Mouse (Mus musculus) left cerebral cortex, postnatal 14 days (tissue): ENCODE results near the gene H2-M10.5. TPM values are rescaled to one million over a fixed set of nuclear protein-coding genes. Genes with fewer than 3 reads are reported as not detected.
"Not testable (repeated sequence)": the region's sequence is repeated elsewhere in the genome, so short reads cannot be mapped to it uniquely, and the experiment has no call there.

ENCODE experiments used
- DNase-seq, 2 experiments: peaks; one replicate each; pipeline ENCODE4 v3.0.0; 2021 to 2022; ENCODE audit warnings: low spot score in 2 of 2, mixed read lengths in 1 of 2
- intact Hi-C: fragments of 180-260 bp; cut with DNase I; formaldehyde crosslinking; loops from one replicate; pipeline ENCODE4 v1.15.1; 2025
- long read RNA-seq, 2 experiments: library from polyadenylated mRNA; stranded (forward); transcript quantifications; one replicate each; pipeline ENCODE4 v2.0.0; 2021
- total RNA-seq, 2 experiments: library from RNA; stranded (reverse); gene quantifications; 2 replicates each; pipeline ENCODE4 v1.2.3; 2021

H2-M10.5 gene
- total RNA-seq, result not detected
- long read RNA-seq, experiment 1, result 0 reads
- long read RNA-seq, experiment 2, result 0 reads

- intact Hi-C loops, DNase-seq: not testable (repeated sequence)
Measured at GRCm38 (mm10) chr17:36772610-36773009, at the start of gene H2-M10.5. H2-M10.5 (plus strand) TSS chr17:36772910.

- peak; percentile 22 to 38 for DNase-seq
- intact Hi-C loops, result loop anchor here (2.0 to 5.0 kb wide), 2 partner anchors 369 to 417 kb away; no protein-coding TSS in a partner anchor
Measured at GRCm38 (mm10) chr17:36726046-36726445, 46.7 kb upstream of the H2-M10.5 start.

GRCm38 (mm10) chr17:36763816-36764215, 8.9 kb upstream of the H2-M10.5 start:
- intact Hi-C loops, result no loop called here
- DNase-seq, result no peak

- peak; percentile 65 to 79 for DNase-seq
- intact Hi-C loops, result not testable (repeated sequence)
Measured at GRCm38 (mm10) chr17:36764244-36764643, 8.5 kb upstream of the H2-M10.5 start.

- DNase-seq, result not testable (repeated sequence)
- intact Hi-C loops, result loop anchor here (5.0 kb wide), 1 partner anchor 383 kb away; no protein-coding TSS in a partner anchor
Measured at GRCm38 (mm10) chr17:36765403-36765802, 7.3 kb upstream of the H2-M10.5 start.

GRCm38 (mm10) chr17:36781533-36781932, 8.8 kb downstream of the H2-M10.5 start:
- intact Hi-C loops, result no loop called here
- DNase-seq, result no peak

- intact Hi-C loops, result not testable (repeated sequence)
- DNase-seq, result peak; percentile 45 to 57
Measured at GRCm38 (mm10) chr17:36786483-36786886, 13.8 kb downstream of the H2-M10.5 start.

GRCm38 (mm10) chr17:36788351-36788750, 15.6 kb downstream of the H2-M10.5 start:
- DNase-seq, result no peak
- intact Hi-C loops, result loop anchor here (2.0 kb wide), 2 partner anchors 36 to 434 kb away; no protein-coding TSS in a partner anchor

- intact Hi-C loops, result loop anchor here (2.0 kb wide), 2 partner anchors 36 to 434 kb away; no protein-coding TSS in a partner anchor
- peak; percentile 90 to 94 for DNase-seq
Measured at GRCm38 (mm10) chr17:36788801-36789200, 16.1 kb downstream of the H2-M10.5 start.

GRCm38 (mm10) chr17:36799493-36799892, 26.8 kb downstream of the H2-M10.5 start:
- intact Hi-C loops, result no loop called here
- DNase-seq, result no peak

GRCm38 (mm10) chr17:36799921-36800462, 27.3 kb downstream of the H2-M10.5 start:
- DNase-seq, intact Hi-C loops: not testable (repeated sequence)

GRCm38 (mm10) chr17:36811871-36812270, 39.2 kb downstream of the H2-M10.5 start, which contains the start of gene H2-M10.6:
H2-M10.6 (plus strand) TSS chr17:36812171.
- intact Hi-C loops, result loop anchor here (5.0 kb wide), 1 partner anchor 450 kb away; no protein-coding TSS in a partner anchor
- no peak for DNase-seq

- intact Hi-C loops, result loop anchor here (2.0 kb wide), 1 partner anchor 35 kb away; no protein-coding TSS in a partner anchor
- peak; percentile 63 to 64 for DNase-seq
Measured at GRCm38 (mm10) chr17:36824005-36824404, 51.3 kb downstream of the H2-M10.5 start.

GRCm38 (mm10) chr17:36825525-36825924, 52.8 kb downstream of the H2-M10.5 start:
- intact Hi-C loops, result loop anchor here (2.0 kb wide), 1 partner anchor 37 kb away; no protein-coding TSS in a partner anchor

More at GRCm38 (mm10) chr17:36825525-36825924, 52.8 kb downstream of the H2-M10.5 start:
- peak in 1 of 2 experiments; percentile 47 for DNase-seq

Other genes with a start within 250 kb of the H2-M10.5 start
- not detected for gene H2-M11, start 225.8 kb upstream of the H2-M10.5 start, total RNA-seq
- not detected for gene H2-M9, start 130.2 kb upstream of the H2-M10.5 start, total RNA-seq
- gene H2-M1, start 100.7 kb upstream of the H2-M10.5 start, total RNA-seq, result not detected
- gene H2-M10.6, start 39.3 kb downstream of the H2-M10.5 start, total RNA-seq, result not detected
- 10 to 100 TPM; 20.8 to 25.0 TPM for gene Trim26, start 64.2 kb downstream of the H2-M10.5 start, total RNA-seq
- gene Trim15, start 94.3 kb downstream of the H2-M10.5 start, total RNA-seq, result not detected
- under 1 TPM in 1 of 2 experiments, not detected in 1; 0.15 TPM for gene Trim10, start 96.7 kb downstream of the H2-M10.5 start, total RNA-seq
- not detected for gene Trim40, start 117.2 kb downstream of the H2-M10.5 start, total RNA-seq
- not detected for gene Trim31, start 125.2 kb downstream of the H2-M10.5 start, total RNA-seq
- 1 to 10 TPM; 2.1 to 3.5 TPM for gene Rnf39, start 170.0 kb downstream of the H2-M10.5 start, total RNA-seq
- gene Ppp1r11, start 178.8 kb downstream of the H2-M10.5 start, total RNA-seq, result 100 to 1,000 TPM; 108 to 109 TPM
- 10 to 100 TPM; 28.4 to 31.8 TPM for gene Znrd1, start 185.6 kb downstream of the H2-M10.5 start, total RNA-seq
- gene Znrd1as, start 185.7 kb downstream of the H2-M10.5 start, total RNA-seq, result 1 to 10 TPM; 4.3 to 4.6 TPM
- gene 2410137M14Rik, start 208.3 kb downstream of the H2-M10.5 start, total RNA-seq, result not detected
- 1 to 10 TPM; 1.9 to 2.7 TPM for gene H2-M5, start 216.6 kb downstream of the H2-M10.5 start, total RNA-seq
- 10 to 100 TPM; 25.9 to 27.9 TPM for gene Zfp57, start 228.3 kb downstream of the H2-M10.5 start, total RNA-seq